Mouse (Mus musculus): ENCODE results near the gene Nedd9. TPM values are rescaled to one million over a fixed set of nuclear protein-coding genes. Genes with fewer than 3 reads are reported as not detected.

Nedd9 gene
- polyA plus RNA-seq, 1 experiment from 2014 or later, result 19.3 TPM

- Histone ChIP-seq H3K9ac (no peak overlapping the region), H3K4me1 (no peaks in the 10 kb centered on the region; the same call in 1 of the 2 replicates), H3K27me3 (replicated peaks) (peaks cover 8% of the 10 kb centered on the region), H3K36me3 (no peaks in the 10 kb centered on the region), H3K9me3 (no peaks in the 10 kb centered on the region), H3K4me3 (no peak overlapping the region), H3K4me2 (no peak overlapping the region), H3K27ac (replicated peaks) (no peak overlapping the region)
- 68% methylated on average over 5 of the region's 5 CpGs for WGBS
- no peak for ATAC-seq (ENCODE audit: extremely low read depth, insufficient number of reproducible peaks, low FRiP score, low TSS enrichment)
These were observed 105.2 kb downstream of the Nedd9 start for GRCm38 (mm10) chr13:41381806-41382546.

- ATAC-seq (ENCODE audit: extremely low read depth, insufficient number of reproducible peaks, low FRiP score, low TSS enrichment), result no peak
- 72% methylated on average over 7 of the region's 7 CpGs for WGBS
These were observed 105.9 kb downstream of the Nedd9 start for GRCm38 (mm10) chr13:41381041-41381805.

GRCm38 (mm10) chr13:41379951-41380465 is 107.2 kb downstream of the Nedd9 start:
- Histone ChIP-seq H3K4me1 (no peaks in the 10 kb centered on the region; the same call in 1 of the 2 replicates), H3K4me3 (no peak overlapping the region), H3K27ac (replicated peaks) (no peak overlapping the region), H3K36me3 (no peaks in the 10 kb centered on the region), H3K4me2 (no peak overlapping the region), H3K27me3 (replicated peaks) (peaks cover 8% of the 10 kb centered on the region), H3K9ac (no peak overlapping the region), H3K9me3 (no peaks in the 10 kb centered on the region)
- ATAC-seq (ENCODE audit: extremely low read depth, insufficient number of reproducible peaks, low FRiP score, low TSS enrichment), result no peak
- 86% methylated on average over 4 of the region's 4 CpGs for WGBS

More at GRCm38 (mm10) chr13:41381041-41381805, 105.9 kb downstream of the Nedd9 start:
- no peak overlapping the region for H3K9ac ChIP-seq
- H3K27me3 ChIP-seq (replicated peaks), result peaks cover 8% of the 10 kb centered on the region
- no peaks in the 10 kb centered on the region; the same call in 1 of the 2 replicates for H3K4me1 ChIP-seq
- H3K9me3 ChIP-seq, result no peaks in the 10 kb centered on the region
- H3K27ac ChIP-seq (replicated peaks), result no peak overlapping the region
- H3K4me2 ChIP-seq, result no peak overlapping the region
- H3K4me3 ChIP-seq, result no peak overlapping the region
- no peaks in the 10 kb centered on the region for H3K36me3 ChIP-seq

GRCm38 (mm10) chr13:41378462-41378861 is 108.7 kb downstream of the Nedd9 start:
- Histone ChIP-seq H3K9ac (no peak overlapping the region), H3K27me3 (replicated peaks) (peaks cover 8% of the 10 kb centered on the region), H3K9me3 (no peaks in the 10 kb centered on the region), H3K36me3 (no peaks in the 10 kb centered on the region), H3K4me1 (no peaks in the 10 kb centered on the region; the same call in 1 of the 2 replicates), H3K27ac (replicated peaks) (no peak overlapping the region), H3K4me2 (no peak overlapping the region), H3K4me3 (no peak overlapping the region)
- no peak for ATAC-seq (ENCODE audit: extremely low read depth, insufficient number of reproducible peaks, low FRiP score, low TSS enrichment)
- WGBS, result 62% methylated on average over 5 of the region's 5 CpGs

GRCm38 (mm10) chr13:41377856-41378255 is 109.3 kb downstream of the Nedd9 start:
- H3K9me3 ChIP-seq, result no peaks in the 10 kb centered on the region
- H3K9ac ChIP-seq, result no peak overlapping the region
- no peak for ATAC-seq (ENCODE audit: extremely low read depth, insufficient number of reproducible peaks, low FRiP score, low TSS enrichment)
- H3K4me3 ChIP-seq, result no peak overlapping the region
- peaks cover 8% of the 10 kb centered on the region for H3K27me3 ChIP-seq (replicated peaks)
- no peak overlapping the region for H3K4me2 ChIP-seq
- WGBS, result 84% methylated on average over 9 of the region's 9 CpGs
- H3K4me1 ChIP-seq, result peaks cover 3% of the 10 kb centered on the region; the same call in 1 of the 2 replicates
- no peaks in the 10 kb centered on the region for H3K36me3 ChIP-seq
- no peak overlapping the region for H3K27ac ChIP-seq (replicated peaks)

GRCm38 (mm10) chr13:41377011-41377431 is 110.1 kb downstream of the Nedd9 start:
- Histone ChIP-seq H3K27me3 (replicated peaks) (peaks cover 8% of the 10 kb centered on the region), H3K9me3 (no peaks in the 10 kb centered on the region), H3K4me2 (no peak overlapping the region), H3K4me1 (peaks cover 5% of the 10 kb centered on the region; the same call in 1 of the 2 replicates), H3K36me3 (no peaks in the 10 kb centered on the region), H3K27ac (replicated peaks) (no peak overlapping the region), H3K4me3 (no peak overlapping the region), H3K9ac (no peak overlapping the region)
- ATAC-seq (ENCODE audit: extremely low read depth, insufficient number of reproducible peaks, low FRiP score, low TSS enrichment), result no peak
- WGBS, result 46% methylated on average over 2 of the region's 2 CpGs

- peaks cover 6% of the 10 kb centered on the region; the same call in 1 of the 2 replicates for H3K4me1 ChIP-seq
- H3K4me3 ChIP-seq, result no peak overlapping the region
- no peak overlapping the region for H3K9ac ChIP-seq
- no peaks in the 10 kb centered on the region for H3K9me3 ChIP-seq
- H3K27ac ChIP-seq (replicated peaks), result no peak overlapping the region
- WGBS, result 73% methylated on average over 4 of the region's 4 CpGs
- H3K27me3 ChIP-seq (replicated peaks), result peaks cover 8% of the 10 kb centered on the region
- no peaks in the 10 kb centered on the region for H3K36me3 ChIP-seq
- ATAC-seq (ENCODE audit: extremely low read depth, insufficient number of reproducible peaks, low FRiP score, low TSS enrichment), result no peak
- H3K4me2 ChIP-seq, result no peak overlapping the region
These were observed 111.1 kb downstream of the Nedd9 start for GRCm38 (mm10) chr13:41376111-41376510.

GRCm38 (mm10) chr13:41375696-41376095 is 111.5 kb downstream of the Nedd9 start:
- H3K27me3 ChIP-seq (replicated peaks), result peaks cover 8% of the 10 kb centered on the region
- no peaks in the 10 kb centered on the region for H3K9me3 ChIP-seq
- peaks cover 6% of the 10 kb centered on the region; the same call in 1 of the 2 replicates for H3K4me1 ChIP-seq
- no peak overlapping the region for H3K9ac ChIP-seq
- H3K36me3 ChIP-seq, result no peaks in the 10 kb centered on the region
- no peak overlapping the region for H3K4me3 ChIP-seq
- no peak for ATAC-seq (ENCODE audit: extremely low read depth, insufficient number of reproducible peaks, low FRiP score, low TSS enrichment)
- no peak overlapping the region for H3K27ac ChIP-seq (replicated peaks)
- 77% methylated on average over 6 of the region's 6 CpGs for WGBS
- no peak overlapping the region for H3K4me2 ChIP-seq

GRCm38 (mm10) chr13:41374886-41375285 is 112.3 kb downstream of the Nedd9 start:
- Histone ChIP-seq H3K4me3 (no peak overlapping the region), H3K4me1 (peaks cover 6% of the 10 kb centered on the region; the same call in 1 of the 2 replicates), H3K27me3 (replicated peaks) (peaks cover 8% of the 10 kb centered on the region), H3K36me3 (no peaks in the 10 kb centered on the region), H3K4me2 (no peak overlapping the region), H3K9ac (no peak overlapping the region), H3K27ac (replicated peaks) (no peak overlapping the region), H3K9me3 (no peaks in the 10 kb centered on the region)
- 83% methylated on average over 1 of the region's 1 CpGs for WGBS
- no peak for ATAC-seq (ENCODE audit: extremely low read depth, insufficient number of reproducible peaks, low FRiP score, low TSS enrichment)

- Histone ChIP-seq H3K4me1 (0 out of 2 replicates have a peak, but pooled peaks cover 6% of the 10 kb centered on the region), H3K36me3 (no peaks in the 10 kb centered on the region), H3K27ac (replicated peaks) (no peak overlapping the region), H3K4me3 (no peak overlapping the region), H3K9me3 (no peaks in the 10 kb centered on the region), H3K27me3 (replicated peaks) (no peaks in the 10 kb centered on the region), H3K9ac (no peak overlapping the region), H3K4me2 (no peak overlapping the region)
- ATAC-seq (ENCODE audit: extremely low read depth, insufficient number of reproducible peaks, low FRiP score, low TSS enrichment), result no peak
- WGBS, result 62% methylated on average over 8 of the region's 8 CpGs
These were observed 114.4 kb downstream of the Nedd9 start for GRCm38 (mm10) chr13:41372555-41373460.

All from heart, embryonic 13.5 days (tissue).